Mouse (Mus musculus): ENCODE measurements around the gene Trip13.
A peak's percentile ranks its signal among the peaks of the same experiment; 100 is the strongest.

The Trip13 gene

GRCm38 (mm10) chr13:73937321-73938176, at the start of gene Trip13, which contains the start of gene Brd9:
Trip13 (minus strand) TSS chr13:73937784.
Brd9 (plus strand) TSS chr13:73937811.
- peak; percentile 85 for DNase-seq (ENCODE audit: low read depth, low spot score)

GRCm38 (mm10) chr13:73976935-73977334, 39.4 kb upstream of the Trip13 start:
- no peak for DNase-seq (ENCODE audit: low read depth, low spot score)

GRCm38 (mm10) chr13:73974523-73974922, 36.9 kb upstream of the Trip13 start:
- no peak for DNase-seq (ENCODE audit: low read depth, low spot score)

- DNase-seq (ENCODE audit: low read depth, low spot score) = peak; percentile 33
These were observed 33.2 kb upstream of the Trip13 start for GRCm38 (mm10) chr13:73970545-73971448.

- no peak for DNase-seq (ENCODE audit: low read depth, low spot score)
These were observed 26.0 kb upstream of the Trip13 start, which contains the start of gene Zdhhc11 for GRCm38 (mm10) chr13:73963551-73963950. Zdhhc11 (plus strand) TSS chr13:73963851.

GRCm38 (mm10) chr13:73961177-73961576, 23.6 kb upstream of the Trip13 start:
- DNase-seq (ENCODE audit: low read depth, low spot score) = no peak

GRCm38 (mm10) chr13:73960117-73960652, 22.6 kb upstream of the Trip13 start:
- DNase-seq (ENCODE audit: low read depth, low spot score) = no peak

- DNase-seq (ENCODE audit: low read depth, low spot score) = no peak
These were observed 17.9 kb upstream of the Trip13 start for GRCm38 (mm10) chr13:73955531-73955930.

- no peak for DNase-seq (ENCODE audit: low read depth, low spot score)
These were observed 17.1 kb upstream of the Trip13 start for GRCm38 (mm10) chr13:73954666-73955065.

GRCm38 (mm10) chr13:73953551-73954130, 16.1 kb upstream of the Trip13 start:
- no peak for DNase-seq (ENCODE audit: low read depth, low spot score)

- no peak for DNase-seq (ENCODE audit: low read depth, low spot score)
These were observed 7.0 kb upstream of the Trip13 start for GRCm38 (mm10) chr13:73944606-73945005.

- no peak for DNase-seq (ENCODE audit: low read depth, low spot score)
These were observed 1.5 kb upstream of the Trip13 start for GRCm38 (mm10) chr13:73939101-73939500.

- no peak for DNase-seq (ENCODE audit: low read depth, low spot score)
These were observed 585 bp upstream of the Trip13 start for GRCm38 (mm10) chr13:73938177-73938560.

GRCm38 (mm10) chr13:73936938-73937320, 655 bp downstream of the Trip13 start:
- DNase-seq (ENCODE audit: low read depth, low spot score) = no peak

- no peak for DNase-seq (ENCODE audit: low read depth, low spot score)
These were observed 5.4 kb downstream of the Trip13 start for GRCm38 (mm10) chr13:73932201-73932600.

GRCm38 (mm10) chr13:73913066-73913465, 24.5 kb downstream of the Trip13 start:
- DNase-seq (ENCODE audit: low read depth, low spot score) = no peak

- peak; percentile 51 for DNase-seq (ENCODE audit: low read depth, low spot score)
These were observed 29.7 kb downstream of the Trip13 start for GRCm38 (mm10) chr13:73907683-73908412.

- DNase-seq (ENCODE audit: low read depth, low spot score) = no peak
These were observed 30.4 kb downstream of the Trip13 start for GRCm38 (mm10) chr13:73907136-73907535.

GRCm38 (mm10) chr13:73897561-73897960, 40.0 kb downstream of the Trip13 start:
- no peak for DNase-seq (ENCODE audit: low read depth, low spot score)

- no peak for DNase-seq (ENCODE audit: low read depth, low spot score)
These were observed 44.9 kb downstream of the Trip13 start for GRCm38 (mm10) chr13:73892493-73893178.

Measured in retina, postnatal 7 days (tissue).